Mouse (Mus musculus): ENCODE data around the gene Ncan.
"Not testable (repeated sequence)": the region's sequence is repeated elsewhere in the genome, so short reads cannot be mapped to it uniquely, and the experiment has no call there.

Ncan gene

DNA sequence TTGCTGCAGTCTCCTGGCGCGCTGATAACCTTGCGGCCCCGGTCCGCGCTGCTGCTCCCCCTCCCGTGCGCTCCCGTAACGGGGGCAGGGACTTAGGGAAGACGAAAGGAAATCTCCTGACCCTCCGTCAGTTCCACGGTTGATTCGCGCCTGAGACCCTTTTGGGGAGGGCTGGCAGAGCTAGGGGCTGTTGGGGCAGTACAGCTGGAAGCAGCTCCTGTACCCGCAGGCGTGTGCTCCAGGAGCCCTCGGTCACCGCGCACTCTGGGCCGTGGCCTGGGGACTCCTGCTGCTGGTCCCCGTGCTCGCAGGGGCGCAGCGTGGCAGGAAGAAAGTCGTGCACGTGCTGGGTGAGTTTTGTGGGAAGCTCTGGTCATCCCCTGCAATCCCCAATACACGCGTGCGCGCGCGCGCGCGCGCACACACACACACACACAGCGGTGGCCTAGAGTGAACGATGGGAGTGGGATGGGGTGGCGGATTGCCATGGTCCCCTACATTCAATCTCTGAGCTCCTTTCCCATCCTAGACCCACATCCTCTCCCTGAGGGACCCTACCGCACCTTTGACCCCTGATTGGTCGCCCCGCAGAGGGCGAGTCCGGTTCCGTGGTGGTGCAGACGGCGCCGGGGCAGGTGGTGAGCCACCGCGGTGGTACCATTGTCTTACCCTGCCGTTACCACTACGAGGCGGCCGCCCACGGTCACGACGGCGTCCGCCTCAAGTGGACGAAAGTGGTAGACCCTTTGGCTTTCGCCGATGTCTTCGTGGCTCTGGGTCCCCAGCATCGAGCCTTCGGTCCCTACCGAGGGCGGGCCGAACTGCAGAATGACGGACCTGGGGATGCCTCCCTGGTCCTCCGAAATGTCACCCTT, 36.2 kb downstream of the Ncan start:
- peak; percentile 47 for DNase-seq (ENCODE audit: low read depth, low spot score)

DNA sequence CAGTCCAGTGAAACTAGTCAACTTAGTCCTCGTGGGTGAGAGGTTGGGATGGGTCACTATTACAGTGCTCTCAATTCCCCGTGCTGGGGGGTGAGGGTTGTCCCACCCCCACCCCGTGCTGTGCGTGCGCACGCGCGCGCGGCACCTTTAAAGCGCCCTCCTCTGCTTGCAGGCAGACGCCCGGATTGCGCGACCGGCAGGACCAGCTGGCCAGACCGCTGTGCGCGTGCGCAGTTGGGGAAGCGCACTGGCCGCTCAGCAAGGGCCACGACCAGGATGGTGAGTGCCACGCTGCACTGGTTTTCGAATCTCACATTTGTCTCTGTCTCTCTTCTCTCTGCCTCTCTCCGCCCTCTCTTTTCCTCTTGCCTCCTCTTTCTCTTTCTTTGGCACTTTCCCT, 37.4 kb downstream of the Ncan start, which contains the start of gene Hapln4:
Hapln4 (plus strand) TSS at position 173 of the 400 bp plus-strand sequence.
- DNase-seq (ENCODE audit: low read depth, low spot score) = peak; percentile 74

DNA sequence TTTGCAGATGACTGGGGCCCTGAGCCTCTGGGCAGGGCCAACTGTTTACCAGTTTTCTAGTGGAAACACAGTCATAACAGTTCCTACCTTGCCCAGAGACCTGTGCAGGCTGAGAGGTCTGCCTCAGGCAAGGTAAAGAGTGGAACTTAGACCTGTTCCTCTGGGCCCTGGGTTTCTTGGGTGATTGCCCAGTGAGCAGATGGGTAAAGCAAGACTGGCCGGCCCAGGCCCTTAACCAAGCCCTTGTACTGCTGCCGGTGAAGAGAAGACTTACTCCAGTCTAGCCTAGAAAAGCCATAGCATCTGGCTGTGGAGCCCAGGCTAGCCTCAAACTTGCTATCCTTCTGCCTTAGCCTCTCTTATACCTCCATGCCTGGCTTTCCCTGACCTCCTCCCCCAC, 38.7 kb downstream of the Ncan start:
- DNase-seq (ENCODE audit: low read depth, low spot score) = no peak

DNA sequence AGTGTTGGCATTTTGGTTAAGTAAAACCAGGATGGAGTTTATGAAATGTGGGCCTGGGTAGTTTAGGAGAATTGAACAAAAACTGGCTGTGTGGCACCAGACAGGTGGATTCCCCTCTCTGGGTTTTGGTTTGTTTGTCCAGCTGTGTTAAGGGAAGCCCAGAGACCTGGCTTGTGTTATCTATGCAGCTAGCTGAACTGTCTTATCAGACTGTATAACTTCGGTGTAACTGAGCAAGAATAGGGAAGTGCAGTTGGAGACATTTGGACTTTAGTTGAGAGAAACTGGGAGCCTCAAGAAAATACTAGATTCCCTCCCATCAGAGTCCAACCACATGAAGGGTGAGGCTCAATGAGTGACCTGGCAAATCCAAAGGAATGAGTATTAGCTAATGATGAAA, 47.0 kb downstream of the Ncan start:
- DNase-seq (ENCODE audit: low read depth, low spot score) = no peak

DNA sequence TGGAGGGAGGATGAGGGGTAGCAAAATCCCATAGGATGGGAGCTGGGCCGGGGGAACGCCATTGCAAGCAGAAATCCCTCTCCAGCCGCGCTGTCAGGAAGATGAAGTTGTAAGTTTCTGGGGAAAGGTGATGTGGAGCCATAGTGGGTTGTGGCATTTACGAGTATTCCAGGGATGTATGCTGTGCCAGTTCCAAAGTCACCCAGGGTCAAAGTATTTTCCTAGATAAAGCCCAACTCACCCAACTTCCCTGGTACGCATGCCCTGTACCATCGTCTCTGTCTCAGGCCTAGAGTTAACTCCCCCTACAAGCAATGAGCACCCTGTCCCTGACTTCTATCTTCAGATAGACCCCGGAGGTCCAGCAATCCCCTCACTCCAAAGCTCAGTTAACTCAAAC, 47.6 kb downstream of the Ncan start:
- DNase-seq (ENCODE audit: low read depth, low spot score) = no peak

DNA sequence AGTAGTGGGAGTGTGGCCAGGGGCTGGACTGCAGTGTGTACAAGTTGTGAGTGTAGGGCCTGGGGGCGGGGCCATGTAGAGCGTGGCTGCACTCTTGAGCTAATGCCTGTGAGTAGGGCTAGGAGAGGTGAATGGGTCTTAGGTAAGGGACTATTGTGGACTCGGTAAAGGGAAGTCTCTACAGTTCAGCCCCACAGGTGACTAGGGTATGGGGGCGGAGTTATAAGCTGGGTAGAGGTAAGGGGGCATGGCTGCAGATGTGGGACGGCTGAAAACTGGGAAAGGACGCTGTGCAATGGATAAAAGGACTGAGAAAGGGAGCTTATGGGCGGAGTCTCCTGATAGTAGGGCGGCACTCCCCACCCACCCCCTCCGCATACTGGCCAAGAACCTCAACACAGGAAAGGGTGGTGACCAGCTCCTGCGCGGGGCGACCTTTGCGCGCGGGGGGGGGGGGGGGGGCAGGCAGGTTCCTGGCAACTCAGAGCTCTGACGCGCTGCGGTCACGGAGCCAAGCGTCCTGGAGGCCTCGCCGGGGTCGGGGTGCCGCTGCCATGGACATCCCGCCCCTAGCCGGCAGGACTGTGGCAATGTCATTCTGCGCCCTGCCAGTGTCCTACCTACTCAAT, 48.1 kb downstream of the Ncan start, which contains the start of gene Tm6sf2:
Tm6sf2 (plus strand) TSS at position 484 of the 629 bp plus-strand sequence.
- DNase-seq (ENCODE audit: low read depth, low spot score) = no peak

DNA sequence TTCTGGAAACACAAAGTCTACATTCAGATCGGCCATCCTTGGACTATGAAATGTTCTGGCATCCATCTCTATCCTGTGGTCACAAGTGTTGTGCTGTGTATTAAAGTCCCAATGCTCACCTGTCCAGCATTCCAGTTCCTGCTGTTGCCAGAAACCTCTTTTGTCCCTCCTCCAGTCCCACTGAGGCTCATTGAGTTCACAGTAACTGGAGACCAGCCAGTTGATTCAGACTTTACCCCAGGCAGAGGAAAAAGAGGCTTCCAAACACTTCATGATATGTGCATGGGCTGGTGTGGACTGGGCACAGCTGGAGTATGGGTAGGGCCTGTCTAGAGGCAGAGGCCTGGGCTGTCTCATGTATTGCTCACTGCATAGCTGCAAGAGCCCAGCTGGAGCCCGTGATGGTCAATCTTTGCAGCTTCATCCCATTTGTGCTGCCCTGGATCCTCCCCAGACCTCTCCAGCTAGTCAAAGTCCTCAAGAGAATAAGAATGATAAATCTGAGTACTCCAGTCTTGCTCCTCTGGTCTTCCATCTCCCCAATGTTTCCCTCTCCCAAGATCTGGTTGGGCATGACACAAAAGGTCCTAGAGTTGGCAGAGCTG, 48.7 kb downstream of the Ncan start:
- DNase-seq (ENCODE audit: low read depth, low spot score) = no peak

DNA sequence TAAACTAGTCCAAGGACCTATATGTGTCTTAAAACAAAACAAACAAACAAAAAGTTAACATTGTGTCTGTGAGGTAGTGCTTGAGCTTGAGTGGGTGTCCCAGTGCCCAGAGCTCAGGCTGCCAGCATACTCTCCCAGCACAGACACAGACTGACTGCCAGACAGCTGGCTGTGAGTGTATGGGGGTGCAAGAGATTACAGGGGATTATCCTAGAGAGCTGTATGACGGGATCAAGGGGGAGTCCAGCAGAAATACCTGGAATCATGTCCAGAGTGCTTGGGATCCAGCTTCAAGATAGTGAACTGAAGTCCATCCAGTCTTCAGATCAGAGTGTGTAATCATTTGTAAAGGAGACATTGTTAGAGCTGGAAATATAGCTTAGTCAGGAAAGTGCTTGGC, 63.0 kb downstream of the Ncan start:
- DNase-seq (ENCODE audit: low read depth, low spot score) = no peak

DNA sequence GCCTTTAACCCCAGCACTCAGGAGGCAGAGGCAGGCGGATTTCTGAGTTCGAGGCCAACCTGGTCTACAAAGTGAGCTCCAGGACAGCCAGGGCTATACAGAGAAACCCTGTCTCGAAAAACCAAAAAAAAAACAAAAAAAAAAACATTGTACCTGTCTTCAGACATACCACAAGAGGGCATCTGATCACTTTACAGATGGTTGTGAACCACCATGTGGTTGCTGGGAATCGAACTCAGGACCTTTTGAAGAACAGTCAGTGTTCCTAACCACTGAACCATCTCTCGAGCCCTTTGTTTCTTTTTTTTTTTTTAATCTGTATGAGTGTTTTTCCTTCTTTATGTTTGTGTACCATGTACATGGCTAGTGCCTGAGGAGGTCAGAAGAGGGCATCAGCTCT, 70.2 kb downstream of the Ncan start:
- DNase-seq (ENCODE audit: low read depth, low spot score) = not testable (repeated sequence)

DNA sequence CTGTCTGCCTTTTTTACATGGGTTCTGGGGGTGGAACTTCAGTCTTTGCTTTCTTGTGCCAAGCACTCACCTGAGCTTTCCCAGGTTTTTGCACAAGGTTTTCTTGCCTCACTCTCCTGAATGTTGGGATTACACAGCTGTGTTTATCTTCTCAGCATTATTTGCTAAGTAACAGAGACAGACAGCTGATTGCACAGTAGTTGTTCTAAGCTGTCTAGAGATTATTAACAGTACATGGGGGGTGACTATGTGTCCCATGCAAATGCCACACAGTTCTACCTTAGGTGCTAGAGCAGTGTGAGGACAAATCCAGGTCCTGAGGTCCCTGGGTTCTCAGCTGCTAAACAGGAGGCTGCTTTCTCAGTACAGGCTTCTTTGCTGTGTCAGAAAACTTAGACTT, 71.0 kb downstream of the Ncan start:
- no peak for DNase-seq (ENCODE audit: low read depth, low spot score)

DNA sequence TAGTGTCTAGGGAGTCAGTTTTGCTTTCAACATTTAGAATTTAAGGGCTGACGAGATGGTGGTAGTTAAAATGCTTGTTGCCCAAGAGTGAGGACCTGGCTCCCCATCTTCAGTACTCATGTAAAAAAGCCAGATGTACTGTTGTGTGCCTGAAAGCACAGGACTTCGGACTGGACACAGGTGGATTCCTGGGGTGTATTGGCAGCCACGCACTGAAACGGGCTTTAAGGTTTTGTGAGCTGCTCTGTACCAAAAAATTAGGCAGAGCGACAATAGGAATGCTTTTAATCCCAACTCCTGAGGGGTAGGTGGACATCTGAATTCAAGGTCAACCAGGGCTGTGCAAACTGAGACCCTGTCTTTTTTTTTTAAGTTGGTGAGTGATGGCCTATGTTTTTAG, 76.7 kb downstream of the Ncan start:
- DNase-seq (ENCODE audit: low read depth, low spot score) = no peak

Measured in mesoderm, embryonic 11.5 days (tissue).